Comparison of ENCODE assay signal across 29 mouse cellular contexts in the genomic region with DNA sequence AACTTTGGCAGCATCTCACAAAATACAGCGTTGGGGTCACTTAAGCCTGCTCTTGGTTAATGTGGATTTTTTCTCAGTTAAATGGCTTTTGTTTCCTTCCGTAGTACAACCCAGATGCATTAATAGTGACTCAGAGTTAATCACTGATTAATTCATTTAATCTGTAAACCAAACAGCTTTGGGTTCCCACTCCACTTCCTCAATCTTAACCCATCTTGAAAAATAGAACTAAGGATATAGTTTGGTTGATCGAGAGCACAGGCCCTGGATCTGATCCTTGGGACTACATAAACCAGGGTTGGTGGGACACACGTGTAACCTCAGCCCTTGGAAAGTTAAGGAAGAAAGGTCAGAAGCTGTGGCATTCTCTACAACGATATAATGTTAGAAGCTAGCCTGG. TPM values are rescaled to one million over a fixed set of nuclear protein-coding genes. Genes with fewer than 3 reads are reported as not detected.
"Had no signal": no experiment of that assay in that cellular context is flagged by ENCODE, and none has a peak within 500 bp of the region (broad histone marks: within the 10 kb centered on the region; RNA-seq: fewer than 3 reads in every experiment).

No protein-coding gene starts in this region.

- DNase-seq: heart, postnatal 10 days; heart, postnatal 14 days; heart, postnatal 36 days; heart, postnatal 4 days; kidney, adult 18-20 months; kidney, adult 8-10 months; kidney, postnatal 10 days; kidney, postnatal 14 days; kidney, postnatal 36 days; kidney, postnatal 4 days; layer of hippocampus, adult 9-11 months; layer of hippocampus, postnatal 36 days had no signal

- H3K9ac ChIP-seq: heart, embryonic 12.5 days; heart, embryonic 13.5 days; heart, embryonic 15.5 days; hindbrain, embryonic 12.5 days; hindbrain, embryonic 13.5 days; hindbrain, embryonic 14.5 days; hindbrain, embryonic 15.5 days; intestine, embryonic 15.5 days; kidney, embryonic 15.5 days had no signal

- H3K4me1 ChIP-seq: hindbrain, embryonic 10.5 days; hindbrain, embryonic 12.5 days; intestine, embryonic 15.5 days had no signal

- H3K27ac ChIP-seq: heart, embryonic 10.5 days; heart, embryonic 13.5 days; heart, embryonic 15.5 days; hindbrain, embryonic 10.5 days; hindbrain, embryonic 12.5 days; hindbrain, embryonic 13.5 days; hindbrain, embryonic 14.5 days; hindbrain, embryonic 15.5 days; hindbrain, postnatal 0 days; intestine, embryonic 15.5 days; kidney, embryonic 15.5 days; kidney, postnatal 0 days; layer of hippocampus, adult 2 months; left cerebral cortex, adult 2 months had no signal

- H3K4me3 ChIP-seq: heart, embryonic 10.5 days; heart, embryonic 12.5 days; heart, embryonic 13.5 days; heart, embryonic 15.5 days; hindbrain, embryonic 10.5 days; hindbrain, embryonic 12.5 days; hindbrain, embryonic 13.5 days; hindbrain, embryonic 15.5 days; intestine, embryonic 15.5 days; kidney, embryonic 15.5 days; layer of hippocampus, adult 2 months; left cerebral cortex, adult 2 months had no signal

- H3K9me3 ChIP-seq: heart, embryonic 10.5 days; heart, embryonic 12.5 days; heart, embryonic 13.5 days; heart, embryonic 15.5 days; hindbrain, embryonic 10.5 days; hindbrain, embryonic 12.5 days; hindbrain, embryonic 13.5 days; hindbrain, embryonic 15.5 days; intestine, embryonic 15.5 days; kidney, embryonic 15.5 days had no signal

- H3K27me3 ChIP-seq: heart, embryonic 12.5 days; heart, embryonic 13.5 days; heart, embryonic 15.5 days; hindbrain, embryonic 12.5 days; hindbrain, embryonic 13.5 days; hindbrain, embryonic 15.5 days; intestine, embryonic 15.5 days; kidney, embryonic 15.5 days had no signal

- H3K36me3 ChIP-seq: heart, embryonic 10.5 days; heart, embryonic 12.5 days; heart, embryonic 13.5 days; heart, embryonic 15.5 days; intestine, embryonic 15.5 days; kidney, embryonic 15.5 days had no signal

RNA-seq across cellular contexts. Expression of a gene that starts 11.6 kb away (rescaled TPM):
- total RNA-seq: heart, adult 8-10 months; heart, postnatal 25 days; heart, postnatal 36 days; heart, postnatal 4 days had no signal
